Mouse (Mus musculus): ENCODE results near the gene Bend6. TPM values are rescaled to one million over a fixed set of nuclear protein-coding genes. Genes with fewer than 3 reads are reported as not detected.

The Bend6 gene
- total RNA-seq, 1 experiment: 0.89 TPM

- peaks cover 2 to 5% of the 10 kb centered on the region in 2 experiments; a peak in 2 of 4 replicates for H3K4me1 ChIP-seq (ENCODE audit: control insufficient read depth in 2 of 2, insufficient read depth in 2 of 2, low read length in 2 of 2, poor library complexity in 1 of 2)
- no peak overlapping the region for H3K4me3 ChIP-seq (ENCODE audit: insufficient read depth in 1 of 2, low read depth in 1 of 2, low read length in 2 of 2, poor library complexity in 1 of 2, severe bottlenecking in 1 of 2)
- TF ChIP-seq ZNF384 (IDR thresholded peaks at IDR 0.05; ENCODE audit: low read depth, low read length): no peak
- no peak for TF ChIP-seq ZC3H11A (IDR thresholded peaks at IDR 0.05; ENCODE audit: borderline replicate concordance, low read depth, low read length)
- no peak for TF ChIP-seq CHD2 (IDR thresholded peaks at IDR 0.05; ENCODE audit: low read depth, low read length)
- TF ChIP-seq HCFC1 (IDR thresholded peaks at IDR 0.05; ENCODE audit: borderline replicate concordance, insufficient read depth, low read length): no peak
- no peak overlapping the region for H3K27ac ChIP-seq (ENCODE audit: insufficient read depth, low read depth, low read length, poor library complexity, severe bottlenecking)
- no peaks in the 10 kb centered on the region for H3K36me3 ChIP-seq (ENCODE audit: control insufficient read depth, insufficient read depth, low read length, poor library complexity, severe bottlenecking)
- H3K9me3 ChIP-seq (ENCODE audit: control insufficient read depth, insufficient read depth, low read depth, low read length): no peaks in the 10 kb centered on the region
- in situ Hi-C loops (cut with MboI; ENCODE audit: low sequenced_read_pairs in 2 of 2, unreplicated experiment in 2 of 2): no loop called here
- H3K9ac ChIP-seq (ENCODE audit: insufficient read depth, low read depth, low read length, poor library complexity, severe bottlenecking): no peak overlapping the region
- DNase-seq (ENCODE audit: low read depth, low spot score): no peak
These were observed 7.4 kb downstream of the Bend6 start for GRCm38 (mm10) chr1:33900175-33900574.

DNA sequence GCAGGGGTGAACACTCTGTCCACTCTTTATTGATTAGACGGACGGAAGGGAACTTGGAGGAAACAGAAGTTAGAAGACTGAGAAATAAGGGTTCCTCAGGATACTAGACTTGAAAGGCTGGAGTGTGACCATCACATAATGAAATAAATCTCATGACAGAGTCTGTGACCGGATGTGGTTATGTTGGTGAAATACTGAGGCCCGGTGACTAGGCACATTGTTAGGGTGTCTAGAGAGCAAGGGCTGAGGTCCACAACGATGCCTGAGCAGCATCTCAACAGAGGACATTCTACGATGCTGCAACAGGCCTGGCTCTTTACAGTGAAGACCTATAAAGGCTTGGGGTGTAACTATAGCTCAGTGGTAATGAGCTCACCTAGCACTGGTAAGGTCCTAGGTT, 9.2 kb downstream of the Bend6 start:
- Histone ChIP-seq H3K9me3 (ENCODE audit: control insufficient read depth, insufficient read depth, low read depth, low read length) (no peaks in the 10 kb centered on the region), H3K27ac (ENCODE audit: insufficient read depth, low read depth, low read length, poor library complexity, severe bottlenecking) (no peak overlapping the region), H3K4me3 (ENCODE audit: insufficient read depth in 1 of 2, low read depth in 1 of 2, low read length in 2 of 2, poor library complexity in 1 of 2, severe bottlenecking in 1 of 2) (no peak overlapping the region), H3K9ac (ENCODE audit: insufficient read depth, low read depth, low read length, poor library complexity, severe bottlenecking) (no peak overlapping the region), H3K36me3 (ENCODE audit: control insufficient read depth, insufficient read depth, low read length, poor library complexity, severe bottlenecking) (no peaks in the 10 kb centered on the region), H3K4me1 (ENCODE audit: control insufficient read depth in 2 of 2, insufficient read depth in 2 of 2, low read length in 2 of 2, poor library complexity in 1 of 2) (0 out of 4 replicates have a peak, but pooled peaks cover 0 to 2% of the 10 kb centered on the region in 2 experiments)
- no peak for DNase-seq (ENCODE audit: low read depth, low spot score)
- in situ Hi-C loops (cut with MboI; ENCODE audit: low sequenced_read_pairs in 2 of 2, unreplicated experiment in 2 of 2): no loop called here
- TF ChIP-seq ZC3H11A (IDR thresholded peaks at IDR 0.05; ENCODE audit: borderline replicate concordance, low read depth, low read length) (no peak), HCFC1 (IDR thresholded peaks at IDR 0.05; ENCODE audit: borderline replicate concordance, insufficient read depth, low read length) (no peak), ZNF384 (IDR thresholded peaks at IDR 0.05; ENCODE audit: low read depth, low read length) (no peak), MAFK (IDR thresholded peaks at IDR 0.05; ENCODE audit: insufficient read depth, low read depth, low read length) (no peak), CHD2 (IDR thresholded peaks at IDR 0.05; ENCODE audit: low read depth, low read length) (no peak)

- no peaks in the 10 kb centered on the region for H3K9me3 ChIP-seq (ENCODE audit: control insufficient read depth, insufficient read depth, low read depth, low read length)
- in situ Hi-C loops (cut with MboI; ENCODE audit: low sequenced_read_pairs in 2 of 2, unreplicated experiment in 2 of 2): no loop called here
- H3K4me1 ChIP-seq (ENCODE audit: control insufficient read depth in 2 of 2, insufficient read depth in 2 of 2, low read length in 2 of 2, poor library complexity in 1 of 2): no peaks in the 10 kb centered on the region
- TF ChIP-seq HCFC1 (IDR thresholded peaks at IDR 0.05; ENCODE audit: borderline replicate concordance, insufficient read depth, low read length) (no peak), ZC3H11A (IDR thresholded peaks at IDR 0.05; ENCODE audit: borderline replicate concordance, low read depth, low read length) (no peak), ZNF384 (IDR thresholded peaks at IDR 0.05; ENCODE audit: low read depth, low read length) (no peak), MAFK (IDR thresholded peaks at IDR 0.05; ENCODE audit: insufficient read depth, low read depth, low read length) (no peak), CHD2 (IDR thresholded peaks at IDR 0.05; ENCODE audit: low read depth, low read length) (no peak)
- no peak for DNase-seq (ENCODE audit: low read depth, low spot score)
- no peak overlapping the region for H3K27ac ChIP-seq (ENCODE audit: insufficient read depth, low read depth, low read length, poor library complexity, severe bottlenecking)
- H3K4me3 ChIP-seq (ENCODE audit: insufficient read depth in 1 of 2, low read depth in 1 of 2, low read length in 2 of 2, poor library complexity in 1 of 2, severe bottlenecking in 1 of 2): no peak overlapping the region
- no peaks in the 10 kb centered on the region for H3K36me3 ChIP-seq (ENCODE audit: control insufficient read depth, insufficient read depth, low read length, poor library complexity, severe bottlenecking)
- H3K9ac ChIP-seq (ENCODE audit: insufficient read depth, low read depth, low read length, poor library complexity, severe bottlenecking): no peak overlapping the region
These were observed 10.2 kb downstream of the Bend6 start for GRCm38 (mm10) chr1:33897426-33897825.

DNA sequence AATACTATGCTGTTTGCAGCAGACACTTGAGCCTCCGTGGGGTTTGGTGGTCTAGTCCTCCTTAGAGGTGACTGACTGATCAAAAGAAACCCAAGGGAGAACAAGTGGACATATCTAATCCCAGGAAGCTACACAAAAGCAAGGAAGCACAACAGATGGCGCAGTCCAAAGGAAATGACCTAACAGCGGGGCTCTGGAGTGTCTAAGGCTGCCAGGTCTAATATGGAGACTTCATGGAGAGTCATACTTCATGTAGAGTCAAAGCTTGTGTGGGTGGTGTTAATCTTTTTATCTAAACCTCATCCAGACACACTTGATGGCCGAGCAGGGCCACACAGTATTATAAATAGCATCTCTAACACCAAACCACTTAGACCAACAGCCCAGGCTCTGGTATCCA, 10.9 kb downstream of the Bend6 start:
- TF ChIP-seq HCFC1 (IDR thresholded peaks at IDR 0.05; ENCODE audit: borderline replicate concordance, insufficient read depth, low read length) (no peak), MAFK (IDR thresholded peaks at IDR 0.05; ENCODE audit: insufficient read depth, low read depth, low read length) (no peak), CHD2 (IDR thresholded peaks at IDR 0.05; ENCODE audit: low read depth, low read length) (no peak), ZNF384 (IDR thresholded peaks at IDR 0.05; ENCODE audit: low read depth, low read length) (no peak), ZC3H11A (IDR thresholded peaks at IDR 0.05; ENCODE audit: borderline replicate concordance, low read depth, low read length) (no peak)
- in situ Hi-C loops (cut with MboI; ENCODE audit: low sequenced_read_pairs in 2 of 2, unreplicated experiment in 2 of 2): no loop called here
- Histone ChIP-seq H3K36me3 (ENCODE audit: control insufficient read depth, insufficient read depth, low read length, poor library complexity, severe bottlenecking) (no peaks in the 10 kb centered on the region), H3K9me3 (ENCODE audit: control insufficient read depth, insufficient read depth, low read depth, low read length) (no peaks in the 10 kb centered on the region), H3K4me3 (ENCODE audit: insufficient read depth in 1 of 2, low read depth in 1 of 2, low read length in 2 of 2, poor library complexity in 1 of 2, severe bottlenecking in 1 of 2) (no peak overlapping the region), H3K27ac (ENCODE audit: insufficient read depth, low read depth, low read length, poor library complexity, severe bottlenecking) (no peak overlapping the region), H3K4me1 (ENCODE audit: control insufficient read depth in 2 of 2, insufficient read depth in 2 of 2, low read length in 2 of 2, poor library complexity in 1 of 2) (no peaks in the 10 kb centered on the region), H3K9ac (ENCODE audit: insufficient read depth, low read depth, low read length, poor library complexity, severe bottlenecking) (no peak overlapping the region)
- DNase-seq (ENCODE audit: low read depth, low spot score): no peak

DNA sequence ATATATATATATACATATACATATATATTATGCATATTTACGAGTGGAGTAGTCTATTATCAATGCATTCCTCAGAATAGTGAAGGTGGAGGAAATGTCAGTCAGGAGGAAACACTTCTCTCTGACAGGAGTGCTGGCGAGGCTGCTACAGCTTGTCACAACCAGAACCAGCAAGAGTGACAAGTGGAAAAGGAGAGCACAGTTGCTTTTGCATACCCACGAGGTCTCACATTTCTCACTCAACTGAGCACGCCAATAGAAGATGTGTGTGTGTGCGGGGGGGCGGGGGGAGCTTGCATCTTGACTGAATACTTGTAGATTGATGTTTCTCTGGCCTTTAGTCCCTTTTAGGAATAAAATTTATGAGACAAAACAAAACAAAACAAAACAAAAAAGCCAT, 11.5 kb downstream of the Bend6 start:
- no peaks in the 10 kb centered on the region for H3K9me3 ChIP-seq (ENCODE audit: control insufficient read depth, insufficient read depth, low read depth, low read length)
- H3K36me3 ChIP-seq (ENCODE audit: control insufficient read depth, insufficient read depth, low read length, poor library complexity, severe bottlenecking): no peaks in the 10 kb centered on the region
- no peak overlapping the region for H3K27ac ChIP-seq (ENCODE audit: insufficient read depth, low read depth, low read length, poor library complexity, severe bottlenecking)
- TF ChIP-seq ZC3H11A (IDR thresholded peaks at IDR 0.05; ENCODE audit: borderline replicate concordance, low read depth, low read length) (no peak), ZNF384 (IDR thresholded peaks at IDR 0.05; ENCODE audit: low read depth, low read length) (no peak), HCFC1 (IDR thresholded peaks at IDR 0.05; ENCODE audit: borderline replicate concordance, insufficient read depth, low read length) (no peak), MAFK (IDR thresholded peaks at IDR 0.05; ENCODE audit: insufficient read depth, low read depth, low read length) (no peak), CHD2 (IDR thresholded peaks at IDR 0.05; ENCODE audit: low read depth, low read length) (no peak)
- H3K9ac ChIP-seq (ENCODE audit: insufficient read depth, low read depth, low read length, poor library complexity, severe bottlenecking): no peak overlapping the region
- DNase-seq (ENCODE audit: low read depth, low spot score): no peak
- in situ Hi-C loops (cut with MboI; ENCODE audit: low sequenced_read_pairs in 2 of 2, unreplicated experiment in 2 of 2): no loop called here
- H3K4me3 ChIP-seq (ENCODE audit: insufficient read depth in 1 of 2, low read depth in 1 of 2, low read length in 2 of 2, poor library complexity in 1 of 2, severe bottlenecking in 1 of 2): no peak overlapping the region
- H3K4me1 ChIP-seq (ENCODE audit: control insufficient read depth in 2 of 2, insufficient read depth in 2 of 2, low read length in 2 of 2, poor library complexity in 1 of 2): no peaks in the 10 kb centered on the region

Measured in ES-E14 (cell line).